Mouse (Mus musculus): ENCODE measurements around the gene Ston2. TPM values are rescaled to one million over a fixed set of nuclear protein-coding genes. Genes with fewer than 3 reads are reported as not detected.

The Ston2 gene
- under 1 TPM; 0.08 to 0.47 TPM for polyA plus RNA-seq (2017; shearing (Covaris generic))

GRCm38 (mm10) chr12:91787959-91788437, at the start of gene Ston2:
Gene Ston2 (minus strand): TSS chr12:91788387.
- no peak for ATAC-seq

DNA sequence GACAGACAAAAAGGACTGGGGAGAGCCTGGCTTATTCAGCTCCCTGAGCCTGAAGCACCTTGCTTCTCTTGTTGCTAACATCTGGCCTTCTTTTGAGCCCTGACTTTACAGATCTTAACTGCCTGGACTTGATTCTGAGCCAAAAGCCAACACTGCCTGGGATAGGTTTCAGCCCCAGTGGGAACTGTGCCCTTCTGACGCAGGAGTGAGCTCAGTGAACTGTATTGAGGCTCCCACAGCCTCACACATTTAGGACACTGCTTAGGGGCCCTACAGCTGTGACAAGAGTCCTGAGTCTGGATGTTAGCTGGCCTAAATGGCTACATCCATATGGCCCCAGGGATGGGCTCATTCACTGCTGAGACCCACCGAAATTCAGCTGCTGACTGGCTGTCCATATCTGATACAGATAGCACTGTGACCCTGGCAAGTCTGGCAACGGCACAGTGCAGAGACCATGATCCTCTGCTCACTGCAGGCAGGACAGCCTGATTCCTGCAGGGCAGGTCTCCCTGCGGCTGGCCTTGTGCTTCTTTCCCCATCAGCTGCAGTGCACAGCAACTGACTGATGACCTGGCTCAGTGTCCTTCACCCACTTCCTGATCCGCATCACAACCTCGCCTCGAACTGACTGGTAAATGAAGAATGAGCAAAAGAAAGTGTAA, 49.3 kb upstream of the Ston2 start:
- no peak for ATAC-seq

DNA sequence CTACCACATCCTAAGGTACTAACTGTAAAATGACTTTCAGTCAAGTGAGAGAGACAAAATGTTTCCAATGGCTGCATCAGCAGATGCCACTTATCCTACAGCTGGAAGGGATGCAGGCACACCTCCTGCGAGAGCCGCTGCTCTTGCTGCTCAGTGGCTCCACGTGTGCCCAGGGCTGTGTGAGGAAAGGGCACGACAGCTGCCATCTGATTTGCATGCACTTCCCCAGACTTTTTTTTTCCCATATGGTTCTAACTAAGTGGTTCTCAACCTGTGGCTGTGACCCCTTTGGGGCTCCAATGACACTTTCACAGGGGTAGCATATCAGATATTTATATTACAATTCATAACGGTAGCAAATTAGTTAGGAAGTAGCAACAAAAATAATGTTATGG, 45.7 kb upstream of the Ston2 start:
- no peak for ATAC-seq

DNA sequence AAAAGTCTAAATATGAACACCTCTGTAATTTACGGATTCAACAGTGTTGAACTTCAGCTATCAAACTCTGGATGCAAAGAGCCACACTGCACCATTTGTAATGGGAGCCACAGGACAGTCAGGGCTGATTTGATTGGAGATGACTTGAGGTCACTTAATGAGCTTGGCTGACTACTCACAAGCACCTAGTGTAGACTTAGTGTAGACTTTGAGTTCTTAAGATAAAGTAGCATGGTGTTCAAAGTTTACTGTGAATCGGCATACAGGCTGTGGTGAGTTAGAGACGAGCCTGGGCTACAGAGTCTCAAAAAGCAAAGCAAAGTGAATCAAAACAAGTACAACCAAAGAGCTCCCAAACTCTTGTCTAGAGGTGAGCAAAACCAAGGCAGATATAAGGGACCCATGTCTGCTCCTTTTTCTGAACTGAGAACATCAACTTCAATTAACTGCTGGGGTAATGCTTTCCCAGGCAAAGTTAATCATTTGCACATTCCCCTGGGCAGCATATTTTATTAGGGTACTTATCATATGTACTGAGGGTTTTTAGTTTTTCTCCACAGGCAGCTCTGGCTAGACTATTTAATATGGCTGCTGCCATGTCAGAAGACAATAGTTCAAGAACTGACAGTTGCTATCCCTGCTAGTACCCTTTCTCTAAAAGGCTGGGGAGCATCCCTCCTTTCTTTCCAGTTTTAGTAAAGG, 45.2 kb upstream of the Ston2 start:
- no peak for ATAC-seq

DNA sequence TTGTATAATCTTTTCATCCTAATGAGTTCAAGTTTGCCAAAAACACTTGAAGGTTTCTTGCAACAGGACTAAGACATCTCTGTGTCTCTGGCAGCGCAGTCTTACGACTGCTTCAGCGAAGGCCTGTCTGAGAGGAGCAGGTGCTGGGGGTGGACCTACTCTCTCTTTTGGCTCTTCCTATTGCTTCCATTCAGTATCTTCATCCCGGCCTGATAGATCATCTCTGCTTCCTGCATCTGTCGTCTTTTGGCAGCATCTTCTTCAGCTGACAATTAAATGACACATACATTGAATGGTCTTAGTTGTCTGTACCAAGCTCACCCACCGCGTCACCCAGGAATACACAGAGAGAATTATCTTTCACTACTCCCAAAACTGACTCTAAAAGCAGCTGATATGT, 43.2 kb upstream of the Ston2 start:
- no peak for ATAC-seq

DNA sequence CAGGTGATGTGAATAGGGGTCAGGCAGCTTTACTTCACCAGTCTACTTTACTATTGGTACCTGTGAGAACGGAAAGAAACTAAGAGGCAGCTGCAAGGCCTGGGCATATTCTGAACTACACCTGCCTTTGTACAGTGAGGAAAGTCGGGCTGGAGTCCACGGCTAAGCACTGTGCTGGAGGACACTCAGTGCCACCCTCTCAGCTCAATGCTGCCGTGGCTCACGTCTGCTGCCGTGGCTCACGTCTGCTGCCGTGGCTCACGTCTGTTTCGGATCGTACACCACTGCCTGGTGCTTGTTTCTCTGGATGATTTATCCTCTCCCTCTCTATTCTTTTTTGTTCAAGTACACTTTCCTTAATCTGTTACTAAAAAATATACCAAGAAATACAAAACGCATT, 32.3 kb upstream of the Ston2 start:
- ATAC-seq: no peak

DNA sequence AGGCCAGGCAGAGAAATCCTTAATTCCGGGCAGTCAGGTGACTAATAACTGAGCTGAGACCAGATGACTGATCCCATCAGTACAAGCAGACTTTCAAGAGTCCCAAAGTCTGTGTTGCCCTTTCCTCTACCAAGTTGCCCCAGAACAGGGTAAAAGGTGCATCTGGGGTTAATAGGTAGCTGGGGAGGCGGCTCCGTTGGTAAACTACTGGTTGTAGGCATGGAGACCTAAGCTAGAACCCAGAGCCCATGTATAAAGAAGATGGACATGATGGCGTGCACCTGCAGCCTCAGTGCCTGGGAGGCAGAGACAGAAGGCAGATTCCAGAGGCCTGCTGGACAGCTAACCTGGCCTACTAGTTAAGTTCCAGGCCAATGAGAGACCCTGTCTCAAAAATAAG, 30.5 kb upstream of the Ston2 start:
- no peak for ATAC-seq

- peak; percentile 85 for ATAC-seq
Measured at GRCm38 (mm10) chr12:91815990-91816389, 27.8 kb upstream of the Ston2 start.

- no peak for ATAC-seq
Measured at GRCm38 (mm10) chr12:91815552-91815951, 27.4 kb upstream of the Ston2 start.

- ATAC-seq: no peak
Measured at GRCm38 (mm10) chr12:91808911-91809310, 20.7 kb upstream of the Ston2 start.

- no peak for ATAC-seq
Measured at GRCm38 (mm10) chr12:91807761-91808160, 19.6 kb upstream of the Ston2 start.

DNA sequence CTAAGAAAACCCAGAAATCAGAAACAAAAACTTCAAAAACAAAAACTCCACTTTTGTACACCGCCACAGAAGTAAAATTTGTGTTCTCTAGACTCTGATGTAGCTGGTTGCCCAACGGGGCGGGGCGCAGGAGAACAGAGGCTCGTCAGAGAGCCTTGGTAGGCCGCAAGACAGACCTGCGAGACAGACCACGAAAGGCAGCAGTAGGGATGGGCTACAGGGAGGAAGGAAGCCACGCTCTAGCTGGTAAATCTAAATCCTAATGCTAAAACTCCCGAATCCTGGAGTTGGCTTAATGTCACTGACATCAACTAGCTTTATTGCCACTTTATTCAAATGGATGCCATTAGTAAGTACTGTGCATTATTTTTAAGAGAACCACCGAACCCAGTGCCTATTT, 18.9 kb upstream of the Ston2 start:
- no peak for ATAC-seq

- ATAC-seq: no peak
Measured at GRCm38 (mm10) chr12:91804262-91804661, 16.1 kb upstream of the Ston2 start.

- ATAC-seq: no peak
Measured at GRCm38 (mm10) chr12:91803207-91803932, 15.2 kb upstream of the Ston2 start.

DNA sequence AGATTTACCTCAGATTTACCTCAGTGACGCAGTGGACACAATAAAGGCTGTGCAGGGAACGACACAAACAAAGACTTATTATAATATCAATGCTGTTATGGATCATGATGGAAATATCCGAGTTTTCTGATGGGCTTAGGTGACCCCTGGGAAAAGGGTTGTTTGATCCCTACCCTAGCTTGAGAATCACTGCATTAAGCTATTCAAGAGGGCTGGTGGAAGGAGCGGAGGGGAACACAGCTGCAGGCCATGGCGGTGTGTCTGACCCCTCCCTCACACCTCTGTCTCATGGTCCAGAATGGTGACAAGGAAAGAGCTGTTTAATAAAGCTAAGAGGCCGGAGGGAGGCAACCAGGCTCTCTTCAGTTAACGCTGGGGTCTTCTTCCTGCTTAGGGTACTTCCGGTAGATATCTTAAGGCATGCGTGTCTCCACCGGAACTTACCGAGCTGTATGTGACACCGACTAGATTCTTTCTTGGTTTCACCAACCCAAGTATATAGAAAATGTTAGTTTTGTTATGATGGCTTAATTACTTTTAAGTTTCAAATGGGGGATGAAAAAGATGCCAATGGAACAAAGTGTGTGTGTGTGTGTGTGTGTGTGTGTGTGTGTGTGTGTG, 14.5 kb upstream of the Ston2 start:
- ATAC-seq: peak; percentile 20

DNA sequence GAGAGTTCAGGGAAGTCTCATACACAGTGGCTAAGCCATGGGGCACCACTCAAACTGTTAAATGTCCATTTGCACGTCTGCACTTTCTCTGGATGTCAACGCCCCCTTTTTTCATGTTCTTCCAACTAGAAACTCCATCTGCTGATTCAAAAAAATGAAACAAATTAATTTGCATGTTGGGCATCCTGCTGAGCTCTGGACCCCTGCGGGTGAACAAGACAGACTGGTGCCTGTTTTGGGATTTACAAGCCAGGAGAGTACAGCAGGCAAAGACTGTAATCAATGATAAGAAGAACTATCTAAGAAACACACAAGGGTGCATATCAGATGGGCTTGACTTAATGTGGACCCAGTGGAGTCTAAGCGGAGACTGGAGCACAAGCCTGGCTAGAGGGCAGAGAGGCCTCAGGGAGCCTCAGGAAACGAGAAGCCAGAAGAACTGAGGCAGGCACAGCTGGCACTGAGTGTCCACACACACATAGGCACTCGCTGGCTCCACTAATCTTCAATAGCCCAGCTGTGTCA, 12.7 kb upstream of the Ston2 start:
- ATAC-seq: no peak

- no peak for ATAC-seq
Measured at GRCm38 (mm10) chr12:91799821-91800335, 11.7 kb upstream of the Ston2 start.

DNA sequence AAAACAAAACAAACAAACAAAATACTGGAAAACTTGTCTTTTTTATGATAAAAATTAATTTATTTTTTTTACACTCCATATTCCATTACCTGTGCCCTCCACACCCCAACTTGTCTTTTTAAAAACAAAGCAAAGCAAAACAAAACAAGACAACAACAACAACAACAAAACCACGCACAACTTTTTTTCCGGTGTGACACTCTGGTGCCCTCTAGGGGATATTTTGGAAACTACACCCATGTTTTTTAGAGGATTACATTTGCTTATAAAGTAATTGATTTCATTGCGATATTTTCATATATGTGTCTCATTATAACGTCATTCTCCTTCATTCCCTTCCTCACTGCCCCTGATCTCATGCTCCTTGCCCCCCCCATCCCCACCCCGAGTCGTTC, 11.2 kb upstream of the Ston2 start:
- ATAC-seq: peak; percentile 62

DNA sequence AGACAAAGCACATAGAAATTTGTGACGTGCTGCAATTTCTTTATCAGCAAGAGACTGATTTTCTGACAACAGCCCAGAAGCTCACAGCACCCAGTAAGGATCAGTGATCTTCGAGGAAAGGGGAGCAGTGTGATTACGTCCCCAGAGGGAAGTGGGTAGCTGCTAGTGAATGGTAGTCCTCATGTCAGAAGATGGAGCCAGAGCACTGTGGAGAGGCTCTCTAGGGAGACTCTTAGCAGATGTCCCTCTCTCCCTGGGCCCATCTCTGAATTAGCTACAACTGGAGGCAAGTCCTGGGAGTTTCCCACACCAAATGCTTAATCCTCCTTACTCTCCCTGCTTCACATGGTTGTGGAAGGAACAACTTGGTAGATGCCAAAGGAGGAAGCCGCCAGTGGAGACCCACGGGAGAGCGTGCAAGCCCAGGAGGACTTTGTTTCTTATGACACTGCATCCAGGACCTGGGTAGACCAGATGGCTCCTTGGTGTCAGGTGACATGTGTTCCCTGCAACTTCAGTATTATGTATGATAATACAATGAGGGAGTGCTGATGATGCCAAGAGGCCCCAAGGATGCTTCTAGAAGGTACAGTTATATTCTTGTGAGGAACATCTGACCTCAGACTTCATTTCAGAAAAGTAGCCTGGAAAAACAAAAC, 10.7 kb upstream of the Ston2 start:
- peak; percentile 72 for ATAC-seq

GRCm38 (mm10) chr12:91796774-91797173, 8.6 kb upstream of the Ston2 start:
- ATAC-seq: no peak

DNA sequence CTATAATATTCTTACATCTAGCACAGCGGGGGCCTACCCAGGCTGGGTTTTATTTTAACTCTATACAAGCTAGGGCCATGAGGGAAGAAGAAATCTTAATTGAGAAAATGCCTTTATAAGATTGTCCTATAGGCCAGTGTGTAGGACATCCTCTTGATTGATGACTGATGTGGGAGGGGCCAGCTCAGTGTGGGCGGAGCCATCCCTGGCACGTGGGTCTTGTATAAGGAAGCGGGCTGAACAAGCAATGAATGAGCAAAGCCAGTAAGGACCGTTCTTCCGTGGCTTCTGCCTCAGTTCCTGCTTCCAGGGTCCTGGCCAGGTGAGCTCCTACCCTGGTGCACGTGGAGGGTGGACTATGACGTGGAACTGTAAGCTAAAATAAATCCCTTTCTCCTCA, 5.1 kb upstream of the Ston2 start:
- no peak for ATAC-seq

DNA sequence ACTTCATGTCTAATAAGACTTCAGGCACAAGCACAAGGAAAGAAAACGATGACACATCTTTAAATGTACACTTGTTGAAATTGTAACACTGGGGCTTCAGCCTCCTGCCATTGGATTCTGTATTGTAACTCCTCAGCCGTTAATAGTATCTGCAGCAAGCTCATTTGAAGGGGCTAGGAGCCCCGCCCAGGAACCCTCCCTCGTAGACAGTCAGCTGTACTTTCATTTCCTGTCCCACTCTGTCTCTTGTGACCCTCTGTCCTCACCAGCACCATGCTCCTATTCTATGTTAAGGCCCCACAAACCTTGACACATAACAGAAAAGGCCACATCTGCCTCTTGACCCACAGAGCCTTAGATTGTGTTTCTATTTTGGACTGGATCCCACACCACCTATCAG, 3.6 kb upstream of the Ston2 start:
- no peak for ATAC-seq

Data from CD4-positive, CD25-positive, alpha-beta regulatory T cell, adult 4 months (primary cell).